ENCODE assay signal across 8 mouse cellular contexts in genomic region chr8:126583018-126583417, GRCm38 (mm10). TPM values are rescaled to one million over a fixed set of nuclear protein-coding genes. Genes with fewer than 3 reads are reported as not detected.
DNase-seq lines count a peak whose midpoint lies in the region; ATAC-seq and TF ChIP-seq lines count a peak whose summit lies in the region.

No protein-coding gene starts in this region.

- TF ChIP-seq POLR2A in cerebellum, adult 2 months (IDR thresholded peaks at IDR 0.05; ENCODE audit: borderline replicate concordance, insufficient read depth, low read length) = no peak
- TF ChIP-seq POLR2A in small intestine, adult 2 months (IDR thresholded peaks at IDR 0.05; ENCODE audit: low read depth, low read length) = no peak

- peak overlapping the region; percentile 100; the same call in 1 of the 2 replicates for H3K4me2 ChIP-seq in midbrain, embryonic 12.5 days (replicated peaks)
- H3K4me2 ChIP-seq in midbrain, embryonic 15.5 days = no peak overlapping the region
- H3K4me2 ChIP-seq in intestine, embryonic 14.5 days (ENCODE audit: low read length) = no peak overlapping the region

- no peaks in the 10 kb centered on the region for H3K9me3 ChIP-seq in midbrain, embryonic 12.5 days
- H3K9me3 ChIP-seq in midbrain, embryonic 15.5 days = no peaks in the 10 kb centered on the region
- H3K9me3 ChIP-seq in intestine, embryonic 14.5 days (ENCODE audit: control insufficient read depth, low read length) = no peaks in the 10 kb centered on the region

- peaks cover 22% of the 10 kb centered on the region for H3K4me1 ChIP-seq in cerebellum, adult 2 months (ENCODE audit: control insufficient read depth, insufficient read depth, low read length)
- peaks cover 47% of the 10 kb centered on the region for H3K4me1 ChIP-seq in midbrain, embryonic 12.5 days
- peaks cover 55% of the 10 kb centered on the region for H3K4me1 ChIP-seq in midbrain, embryonic 15.5 days
- peaks cover 40% of the 10 kb centered on the region for H3K4me1 ChIP-seq in intestine, embryonic 14.5 days (replicated peaks; ENCODE audit: control insufficient read depth, insufficient read depth, low read length)
- peaks cover 30% of the 10 kb centered on the region for H3K4me1 ChIP-seq in small intestine, adult 2 months (ENCODE audit: control insufficient read depth, insufficient read depth, insufficient read length, low read length)

- TF ChIP-seq CTCF in cerebellum, adult 2 months (IDR thresholded peaks at IDR 0.05; ENCODE audit: borderline replicate concordance, insufficient read depth, low read depth, low read length) = no peak
- no peak for TF ChIP-seq CTCF in small intestine, adult 2 months (IDR thresholded peaks at IDR 0.05; ENCODE audit: extremely low read depth, insufficient read length, insufficient replicate concordance, low read depth, low read length)

- WGBS in cerebellum, adult 2 months = 36% methylated on average over 2 of the region's 2 CpGs
- 28% methylated on average over 2 of the region's 2 CpGs for WGBS in midbrain, embryonic 12.5 days
- 40% methylated on average over 2 of the region's 2 CpGs for WGBS in midbrain, embryonic 15.5 days
- 38% methylated on average over 2 of the region's 2 CpGs for WGBS in intestine, embryonic 14.5 days
- 20% methylated on average over 2 of the region's 2 CpGs for WGBS in small intestine, adult 2 months

- H3K9ac ChIP-seq in midbrain, embryonic 12.5 days (replicated peaks) = no peak overlapping the region
- no peak overlapping the region for H3K9ac ChIP-seq in midbrain, embryonic 15.5 days
- H3K9ac ChIP-seq in intestine, embryonic 14.5 days (ENCODE audit: low read length) = no peak overlapping the region

- DNase-seq in cerebellum, adult 2 months = peak in 1 of 2 experiments; percentile 30
- no peak for DNase-seq in cerebellum, postnatal 25 days
- DNase-seq in intestine, embryonic 14.5 days (ENCODE audit: low spot score) = no peak
- DNase-seq in c-Kit-positive CD71-positive TER-119-positive erythroid progenitor cells, embryonic 14.5 days (ENCODE audit: low spot score) = no peak
- no peak for DNase-seq in urinary bladder, adult 18-20 months (ENCODE audit: low spot score in 2 of 2)

- H3K36me3 ChIP-seq in midbrain, embryonic 12.5 days = no peaks in the 10 kb centered on the region
- H3K36me3 ChIP-seq in midbrain, embryonic 15.5 days (replicated peaks) = no peaks in the 10 kb centered on the region
- peaks cover 25% of the 10 kb centered on the region for H3K36me3 ChIP-seq in intestine, embryonic 14.5 days (ENCODE audit: control insufficient read depth, insufficient read depth, low read length)
- peaks cover 16% of the 10 kb centered on the region for H3K36me3 ChIP-seq in small intestine, adult 2 months (ENCODE audit: control insufficient read depth, insufficient read depth, low read length)

- H3K27me3 ChIP-seq in cerebellum, adult 2 months (ENCODE audit: control insufficient read depth, insufficient read depth, low read length) = no peaks in the 10 kb centered on the region
- 0 out of 2 replicates have a peak, but pooled peaks cover 5% of the 10 kb centered on the region for H3K27me3 ChIP-seq in midbrain, embryonic 12.5 days
- H3K27me3 ChIP-seq in midbrain, embryonic 15.5 days (replicated peaks) = no peaks in the 10 kb centered on the region
- H3K27me3 ChIP-seq in intestine, embryonic 14.5 days (replicated peaks; ENCODE audit: control insufficient read depth, insufficient read depth, low read length) = no peaks in the 10 kb centered on the region
- H3K27me3 ChIP-seq in small intestine, adult 2 months (ENCODE audit: control insufficient read depth, insufficient read depth, low read length) = no peaks in the 10 kb centered on the region

- peak overlapping the region; percentile 19; the same call in 1 of the 2 replicates for H3K27ac ChIP-seq in cerebellum, adult 2 months (ENCODE audit: insufficient read depth, low read length)
- H3K27ac ChIP-seq in midbrain, embryonic 12.5 days (replicated peaks) = peak overlapping the region; percentile 42
- no peak overlapping the region for H3K27ac ChIP-seq in midbrain, embryonic 15.5 days
- H3K27ac ChIP-seq in intestine, embryonic 14.5 days (ENCODE audit: low read depth) = peak overlapping the region; percentile 97; the same call in 1 of the 2 replicates
- H3K27ac ChIP-seq in small intestine, adult 2 months (ENCODE audit: insufficient read depth, low read depth, low read length) = peak overlapping the region; percentile 76

- no peak for ATAC-seq in midbrain, embryonic 12.5 days (ENCODE audit: low FRiP score, low read depth)
- no peak for ATAC-seq in midbrain, embryonic 15.5 days (replicated peaks)
- ATAC-seq in intestine, embryonic 14.5 days (replicated peaks; ENCODE audit: low FRiP score, low TSS enrichment, low read depth) = no peak

- H3K4me3 ChIP-seq in cerebellum, adult 2 months (replicated peaks; ENCODE audit: insufficient read depth, low read depth, low read length) = peak overlapping the region; percentile 3
- H3K4me3 ChIP-seq in midbrain, embryonic 12.5 days = no peak overlapping the region
- H3K4me3 ChIP-seq in midbrain, embryonic 15.5 days = no peak overlapping the region
- no peak overlapping the region for H3K4me3 ChIP-seq in intestine, embryonic 14.5 days (ENCODE audit: low read depth, low read length)
- no peak overlapping the region for H3K4me3 ChIP-seq in small intestine, adult 2 months (ENCODE audit: low read depth, low read length)

RNA-seq across cellular contexts. Expression of gene Irf2bp2, which starts 10.8 kb away (rescaled TPM):
- polyA plus RNA-seq in cerebellum, adult 2 months (2012; rRNA removed) = 42.0 and 42.4 TPM in 2 replicates
- polyA plus RNA-seq in midbrain, embryonic 12.5 days (2016; fragmentation: Nextera tagmentation; extraction: Ambion mirVana) = 7.5 and 7.7 TPM in 2 replicates
- 9.7 and 10.0 TPM in 2 replicates for polyA plus RNA-seq in midbrain, embryonic 15.5 days (2015; fragmentation: Nextera tagmentation; extraction: Ambion mirVana)
- 11.3 and 11.5 TPM in 2 replicates for polyA plus RNA-seq in intestine, embryonic 14.5 days (2014; fragmentation: Nextera tagmentation; extraction: Ambion mirVana)
- polyA plus RNA-seq in small intestine, adult 2 months (2012; rRNA removed) = 50.5 and 91.6 TPM in 2 replicates
